1 mouse cellular context compared by ENCODE assay signal in genomic region chr19:46306268-46306610, GRCm38 (mm10).
TF ChIP-seq lines count a peak whose summit lies in the region.

No protein-coding gene starts in this region.

TF ChIP-seq in CH12.LX, 34 proteins besides CTCF, POLR2A, EP300 and RAD21 (continued from another document):
- TF ChIP-seq USF2 (conservative IDR thresholded peaks at IDR 0.05; ENCODE audit: low read depth, low read length) (no peak), POLR2AphosphoS2 (IDR thresholded peaks at IDR 0.05; ENCODE audit: low read depth, low read length) (no peak), UBTF (IDR thresholded peaks at IDR 0.05; ENCODE audit: low read depth, low read length) (no peak), MAFK (IDR thresholded peaks at IDR 0.05; ENCODE audit: insufficient replicate concordance, low read length) (no peak), SIN3A (IDR thresholded peaks at IDR 0.05; ENCODE audit: low read length) (no peak), E2F4 (IDR thresholded peaks at IDR 0.05; ENCODE audit: insufficient replicate concordance, low read depth, low read length) (no peak), SMC3 (IDR thresholded peaks at IDR 0.05; ENCODE audit: low read depth, low read length) (no peak), ZMIZ1 (IDR thresholded peaks at IDR 0.05; ENCODE audit: low read depth, low read length) (no peak), ZKSCAN1 (IDR thresholded peaks at IDR 0.05; ENCODE audit: borderline replicate concordance, low read depth, low read length) (no peak), PAX5 (IDR thresholded peaks at IDR 0.05; ENCODE audit: low read length) (no peak), ELF1 (IDR thresholded peaks at IDR 0.05; ENCODE audit: low read depth, low read length) (no peak), NELFE (IDR thresholded peaks at IDR 0.05; ENCODE audit: low read depth, low read length) (no peak), TBP (conservative IDR thresholded peaks at IDR 0.05; ENCODE audit: low read depth, low read length) (no peak), USF1 (IDR thresholded peaks at IDR 0.05; ENCODE audit: low read depth, low read length) (no peak), BHLHE40 (IDR thresholded peaks at IDR 0.05; ENCODE audit: low read depth, low read length) (no peak), MYC (IDR thresholded peaks at IDR 0.05; ENCODE audit: low read depth, low read length) (no peak), KAT2A (IDR thresholded peaks at IDR 0.05; ENCODE audit: insufficient replicate concordance, low read length) (no peak), MEF2A (IDR thresholded peaks at IDR 0.05; ENCODE audit: borderline replicate concordance, low read depth, low read length) (no peak)
